9 mouse cellular contexts compared by ENCODE assay signal in genomic region chr9:123479876-123480252, GRCm38 (mm10). TPM values are rescaled to one million over a fixed set of nuclear protein-coding genes. Genes with fewer than 3 reads are reported as not detected.
DNase-seq lines count a peak whose midpoint lies in the region; ATAC-seq and TF ChIP-seq lines count a peak whose summit lies in the region.
"Had no signal": no experiment of that assay in that cellular context is flagged by ENCODE, and none has a peak within 500 bp of the region (broad histone marks: within the 10 kb centered on the region; RNA-seq: fewer than 3 reads in every experiment).

No protein-coding gene starts in this region.

- H3K36me3 ChIP-seq in liver, adult 2 months (ENCODE audit: control insufficient read depth, insufficient read depth, low read length) = peaks cover 2% of the 10 kb centered on the region; the same call in 1 of the 2 replicates
- H3K36me3 ChIP-seq in embryonic facial prominence, embryonic 15.5 days = peaks cover 4% of the 10 kb centered on the region
- peaks cover 27% of the 10 kb centered on the region for H3K36me3 ChIP-seq in intestine, embryonic 14.5 days (ENCODE audit: control insufficient read depth, insufficient read depth, low read length)

- H3K9ac ChIP-seq in liver, adult 2 months (ENCODE audit: low read depth, low read length) = no peak overlapping the region; the same call in 1 of the 2 replicates
- H3K9ac ChIP-seq in embryonic facial prominence, embryonic 15.5 days = peak overlapping the region; percentile 70; the same call in 1 of the 2 replicates
- H3K9ac ChIP-seq in intestine, embryonic 14.5 days (ENCODE audit: low read length) = peak overlapping the region; percentile 75

- TF ChIP-seq CTCF in liver, adult 2 months (IDR thresholded peaks at IDR 0.05; ENCODE audit: low read depth, low read length) = no peak

- H3K9me3 ChIP-seq in embryonic facial prominence, embryonic 15.5 days (replicated peaks) = no peaks in the 10 kb centered on the region
- H3K9me3 ChIP-seq in intestine, embryonic 14.5 days (ENCODE audit: control insufficient read depth, low read length) = no peaks in the 10 kb centered on the region

- peaks cover 26% of the 10 kb centered on the region for H3K4me1 ChIP-seq in liver, adult 2 months (ENCODE audit: control insufficient read depth, insufficient read depth, low read length)
- peaks cover 49% of the 10 kb centered on the region for H3K4me1 ChIP-seq in embryonic facial prominence, embryonic 15.5 days
- H3K4me1 ChIP-seq in intestine, embryonic 14.5 days (replicated peaks; ENCODE audit: control insufficient read depth, insufficient read depth, low read length) = peaks cover 50% of the 10 kb centered on the region

- H3K4me3 ChIP-seq in liver, adult 2 months (ENCODE audit: insufficient read depth, low read depth, low read length) = 0 out of 2 replicates have a peak overlapping the region, but pooled peaks have one; percentile 2
- peak overlapping the region; percentile 62 for H3K4me3 ChIP-seq in embryonic facial prominence, embryonic 15.5 days (replicated peaks)
- peak overlapping the region; percentile 83 for H3K4me3 ChIP-seq in intestine, embryonic 14.5 days (ENCODE audit: low read depth, low read length)

- peak overlapping the region; percentile 89 for H3K4me2 ChIP-seq in embryonic facial prominence, embryonic 15.5 days (replicated peaks)
- H3K4me2 ChIP-seq in intestine, embryonic 14.5 days (ENCODE audit: low read length) = peak overlapping the region; percentile 97

- H3K27me3 ChIP-seq in liver, adult 2 months (ENCODE audit: control insufficient read depth, insufficient read depth, low read length) = no peaks in the 10 kb centered on the region
- H3K27me3 ChIP-seq in embryonic facial prominence, embryonic 15.5 days = no peaks in the 10 kb centered on the region
- H3K27me3 ChIP-seq in intestine, embryonic 14.5 days (replicated peaks; ENCODE audit: control insufficient read depth, insufficient read depth, low read length) = no peaks in the 10 kb centered on the region

- no peak for DNase-seq in liver, adult 2 months (ENCODE audit: extremely low read depth, low read depth, low spot score)
- no peak for DNase-seq in liver
- DNase-seq in intestine, embryonic 14.5 days (ENCODE audit: low spot score) = no peak
- DNase-seq in cerebellum, adult 8-10 months = no peak
- DNase-seq in frontal cortex, postnatal 14 days (ENCODE audit: low spot score in 2 of 2) = no peak
- no peak for DNase-seq in right cerebral cortex, postnatal 25 days
- DNase-seq: gastrocnemius, postnatal 14 days had no signal

- TF ChIP-seq POLR2A in liver, adult 2 months (IDR thresholded peaks at IDR 0.05; ENCODE audit: extremely low read depth, insufficient read depth, low read length) = no peak

- 69% methylated on average over 8 of the region's 8 CpGs for WGBS in liver, adult 2 months
- 83% methylated on average over 8 of the region's 8 CpGs for WGBS in embryonic facial prominence, embryonic 15.5 days
- 88% methylated on average over 8 of the region's 8 CpGs for WGBS in intestine, embryonic 14.5 days

- ATAC-seq in embryonic facial prominence, embryonic 15.5 days (ENCODE audit: insufficient number of reproducible peaks, low FRiP score, low TSS enrichment, low read depth) = no peak
- no peak for ATAC-seq in intestine, embryonic 14.5 days (replicated peaks; ENCODE audit: low FRiP score, low TSS enrichment, low read depth)
- 0 out of 2 replicates have a peak, but pooled peaks have one; percentile 7 for ATAC-seq in monocyte, adult 5-6 weeks (replicated peaks; ENCODE audit: insufficient number of reproducible peaks, low FRiP score, low TSS enrichment, poor library complexity, severe bottlenecking)

- H3K27ac ChIP-seq in liver, adult 2 months (replicated peaks; ENCODE audit: insufficient read depth, low read depth, low read length) = no peak overlapping the region
- H3K27ac ChIP-seq in embryonic facial prominence, embryonic 15.5 days (replicated peaks) = no peak overlapping the region
- no peak overlapping the region for H3K27ac ChIP-seq in intestine, embryonic 14.5 days (ENCODE audit: low read depth)

- peaks cover 39% of the 10 kb centered on the region for H3K79me2 ChIP-seq in liver, adult 2 months (ENCODE audit: control insufficient read depth, insufficient read depth, low read length)

RNA-seq across cellular contexts. Expression of gene Limd1, which starts 1.4 kb away (rescaled TPM):
- total RNA-seq in liver, adult 2 months (2014; rRNA removed) = 19.7 and 22.2 TPM in 2 replicates
- polyA plus RNA-seq in liver, adult 2 months (2012; rRNA removed) = 15.9 and 24.6 TPM in 2 replicates
- polyA plus RNA-seq in embryonic facial prominence, embryonic 15.5 days (2015; fragmentation: Nextera tagmentation; extraction: Ambion mirVana) = 53.8 and 53.9 TPM in 2 replicates
- 62.1 and 67.1 TPM in 2 replicates for polyA plus RNA-seq in intestine, embryonic 14.5 days (2014; fragmentation: Nextera tagmentation; extraction: Ambion mirVana)
- 54.7 to 68.7 TPM (median 65.2 TPM) in 3 replicates for total RNA-seq in monocyte, adult 5-6 weeks (2017)

RNA-seq across cellular contexts. Expression of gene Sacm1l, which starts 49.7 kb away (rescaled TPM):
- 62.3 and 74.3 TPM in 2 replicates for total RNA-seq in liver, adult 2 months (2014; rRNA removed)
- 7.7 and 9.4 TPM in 2 replicates for polyA plus RNA-seq in liver, adult 2 months (2012; rRNA removed)
- 47.7 and 49.0 TPM in 2 replicates for polyA plus RNA-seq in embryonic facial prominence, embryonic 15.5 days (2015; fragmentation: Nextera tagmentation; extraction: Ambion mirVana)
- 51.0 and 55.8 TPM in 2 replicates for polyA plus RNA-seq in intestine, embryonic 14.5 days (2014; fragmentation: Nextera tagmentation; extraction: Ambion mirVana)
- 44.7 to 69.1 TPM (median 57.9 TPM) in 3 replicates for total RNA-seq in monocyte, adult 5-6 weeks (2017)

Comparison
In these comparisons a context has a peak if more than half of its experiments do, and no peak if none do; other contexts are left out.
1. H3K4me3 ChIP-seq: peak in every context shown above with its lines; median percentile 83 in intestine, embryonic 14.5 days; 62 in embryonic facial prominence, embryonic 15.5 days; 2 in liver, adult 2 months.